Mouse (Mus musculus) liver, postnatal 0 days (tissue): ENCODE measurements at regions not wholly inside any gene's neighbourhood (a gene's known extent, or its start where the extent isn't known, plus 50 kb on each side); places are given as distances from the start of the nearest gene placed in this dataset.

Experiments used
- CTCF ChIP-seq: sonication (generic); IDR thresholded peaks from 2 replicates; pipeline ENCODE4 v1.5.1; 2016; ENCODE audit warnings: antibody characterized with exemption, low read depth
- EP300 ChIP-seq: IDR thresholded peaks from 2 replicates; pipeline ENCODE4 v1.6.1; 2016; ENCODE audit warnings: antibody characterized with exemption, low read depth, mild to moderate bottlenecking

DNA sequence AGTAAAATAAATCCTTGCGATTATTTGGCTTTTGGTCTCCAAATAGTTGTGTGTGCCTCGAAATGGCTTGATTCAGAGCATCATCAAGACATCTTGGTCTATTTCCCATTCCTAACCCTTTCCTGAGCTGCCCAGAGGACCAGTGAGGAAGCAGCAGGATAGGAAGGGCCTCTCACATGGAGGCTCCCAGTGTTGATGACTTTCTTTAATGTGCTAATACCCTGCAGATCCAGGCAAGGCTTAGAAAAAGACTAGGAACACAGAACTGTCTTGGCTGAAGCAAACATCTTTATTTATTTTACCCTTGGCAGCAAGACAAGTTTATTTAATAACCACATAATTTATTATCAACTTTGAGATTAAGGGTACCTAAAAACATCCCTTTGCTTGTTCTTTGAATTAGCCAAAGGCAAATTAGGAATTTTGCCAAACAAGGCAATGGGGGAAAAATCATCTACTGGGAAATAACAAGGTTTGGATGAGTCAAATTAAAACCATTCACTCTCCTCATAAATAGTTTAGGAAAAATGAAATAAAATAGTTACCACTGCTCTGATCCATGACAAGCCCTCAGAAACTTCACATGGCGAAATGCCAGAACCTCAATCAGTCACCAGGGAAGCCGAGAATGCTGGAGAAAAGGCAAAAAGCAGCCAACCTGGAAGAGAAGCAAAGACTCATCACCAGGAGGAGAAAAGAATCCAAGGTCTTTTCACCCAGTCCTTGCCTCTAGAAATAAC, 263.1 kb upstream of the 1700056E22Rik start:
- TF ChIP-seq CTCF (no peak), EP300 (no peak)
